Mouse (Mus musculus): ENCODE data around the gene Clcc1. TPM values are rescaled to one million over a fixed set of nuclear protein-coding genes. Genes with fewer than 3 reads are reported as not detected.

The Clcc1 gene
- polyA plus RNA-seq, 1 experiment: 45.7 TPM

DNA sequence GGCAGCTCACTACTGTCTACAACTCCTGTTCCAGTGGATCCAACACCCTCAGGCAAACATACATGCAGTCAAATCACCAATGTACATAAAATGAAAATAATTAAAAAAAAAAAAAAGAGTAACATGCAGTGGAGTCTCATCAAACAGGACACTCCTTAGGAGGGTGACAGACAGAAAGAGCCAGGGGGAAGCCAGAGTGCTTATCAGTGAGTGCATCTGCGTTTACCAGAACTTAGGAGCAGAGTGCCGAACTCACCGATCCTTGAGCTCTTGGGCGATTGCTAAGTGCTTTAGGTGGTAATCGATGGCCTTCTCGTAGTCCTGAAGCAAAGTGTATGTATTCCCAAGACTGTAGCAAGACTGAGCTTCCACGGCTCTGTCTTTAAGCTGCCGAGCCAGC is 44.9 kb downstream of the Clcc1 start:
- Histone ChIP-seq H3K27ac (ENCODE audit: insufficient read depth, low read depth, low read length) (no peak overlapping the region), H3K4me3 (ENCODE audit: insufficient read depth, low read length) (no peak overlapping the region), H3K4me1 (ENCODE audit: control insufficient read depth, insufficient read depth, low read length) (no peaks in the 10 kb centered on the region)
- TF ChIP-seq CTCF (IDR thresholded peaks at IDR 0.05; ENCODE audit: low read depth, low read length): no peak
- no peak for TF ChIP-seq POLR2A (IDR thresholded peaks at IDR 0.05; ENCODE audit: borderline replicate concordance, low read depth, low read length)

DNA sequence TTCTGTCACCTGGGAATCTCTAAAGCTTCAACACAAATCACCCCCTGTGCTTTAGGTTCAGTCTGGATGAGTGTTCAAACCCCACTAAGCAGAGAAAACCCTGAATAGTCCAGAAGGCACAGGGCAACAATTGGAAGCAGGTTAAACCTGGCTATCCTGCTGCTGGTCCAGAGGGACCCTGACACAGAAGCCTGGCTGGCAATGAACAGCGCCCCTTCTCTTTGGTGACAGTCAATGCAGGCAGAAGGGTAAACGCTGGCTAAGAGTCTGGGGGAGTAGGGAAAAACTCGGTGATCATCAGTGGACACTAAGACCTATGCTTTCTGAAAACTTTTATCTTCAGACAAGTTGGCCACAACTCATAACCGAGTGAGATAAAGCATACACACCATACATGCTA is 46.1 kb downstream of the Clcc1 start:
- no peak overlapping the region for H3K4me3 ChIP-seq (ENCODE audit: insufficient read depth, low read length)
- TF ChIP-seq POLR2A (IDR thresholded peaks at IDR 0.05; ENCODE audit: borderline replicate concordance, low read depth, low read length) (no peak), CTCF (IDR thresholded peaks at IDR 0.05; ENCODE audit: low read depth, low read length) (no peak)
- H3K27ac ChIP-seq (ENCODE audit: insufficient read depth, low read depth, low read length): no peak overlapping the region
- H3K4me1 ChIP-seq (ENCODE audit: control insufficient read depth, insufficient read depth, low read length): no peaks in the 10 kb centered on the region

DNA sequence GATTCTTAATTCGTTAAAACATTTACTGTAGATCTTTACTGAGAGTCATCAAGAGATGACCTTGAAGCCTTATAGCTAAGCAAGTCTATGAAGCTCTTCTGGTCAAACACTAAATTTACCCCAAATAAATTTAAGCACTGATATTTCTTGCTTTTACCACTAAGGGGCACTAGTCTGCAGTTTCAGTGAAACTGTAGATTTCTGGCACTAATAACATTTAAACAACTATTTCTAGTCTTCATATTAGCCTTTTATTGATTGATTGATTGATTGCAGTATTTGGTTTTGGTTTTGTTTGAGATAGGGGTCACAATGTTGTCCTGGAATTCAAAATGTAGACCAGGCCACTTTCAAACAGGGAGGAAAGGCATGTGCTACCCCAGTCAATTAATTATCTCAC is 47.5 kb downstream of the Clcc1 start:
- TF ChIP-seq CTCF (IDR thresholded peaks at IDR 0.05; ENCODE audit: low read depth, low read length) (no peak), POLR2A (IDR thresholded peaks at IDR 0.05; ENCODE audit: borderline replicate concordance, low read depth, low read length) (no peak)
- Histone ChIP-seq H3K4me3 (ENCODE audit: insufficient read depth, low read length) (no peak overlapping the region), H3K4me1 (ENCODE audit: control insufficient read depth, insufficient read depth, low read length) (no peaks in the 10 kb centered on the region)

DNA sequence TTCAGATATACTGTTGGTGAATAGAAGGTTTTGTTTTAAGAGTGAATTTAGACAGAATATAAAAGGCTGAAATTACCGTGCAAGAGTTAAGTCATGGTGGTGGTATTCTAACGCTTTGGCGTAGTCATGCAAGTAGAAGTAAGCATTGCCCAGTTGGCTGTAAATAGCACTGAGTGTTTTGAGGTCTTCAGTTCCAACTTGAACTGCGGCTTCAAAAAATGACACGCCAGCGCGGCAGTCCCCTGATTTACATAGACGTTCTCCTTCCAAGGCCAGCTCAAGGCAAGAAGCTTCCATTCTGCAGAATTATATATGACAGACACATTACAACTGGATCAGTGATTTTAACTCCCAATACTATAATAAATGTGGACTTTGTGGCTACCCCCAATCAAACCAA is 49.1 kb downstream of the Clcc1 start:
- H3K4me3 ChIP-seq (ENCODE audit: insufficient read depth, low read length): no peak overlapping the region

More for the DNA sequence above, 47.5 kb downstream of the Clcc1 start:
- H3K27ac ChIP-seq (ENCODE audit: insufficient read depth, low read depth, low read length): no peak overlapping the region

DNA sequence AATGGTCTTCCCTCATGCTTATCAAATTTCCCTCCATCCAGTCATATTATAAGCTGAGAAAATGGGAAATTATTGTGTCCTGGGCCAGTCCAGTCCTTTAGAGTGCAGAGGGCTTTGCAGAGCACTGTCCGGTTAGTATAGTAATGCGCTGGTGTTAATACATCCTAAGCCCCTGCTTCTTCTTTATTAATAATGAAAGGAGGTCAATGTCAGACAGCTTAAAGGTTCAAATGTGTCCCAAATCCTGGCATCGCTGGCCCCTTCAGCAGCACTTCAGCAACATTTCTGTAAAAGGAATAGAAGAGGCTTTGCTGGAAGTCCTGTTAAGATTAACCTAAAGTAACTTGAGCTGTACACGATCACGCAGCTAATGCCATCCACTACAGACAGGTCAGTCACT is 57.6 kb downstream of the Clcc1 start:
- Histone ChIP-seq H3K4me1 (ENCODE audit: control insufficient read depth, insufficient read depth, low read length) (peaks cover 25% of the 10 kb centered on the region), H3K27ac (ENCODE audit: insufficient read depth, low read depth, low read length) (no peak overlapping the region), H3K4me3 (ENCODE audit: insufficient read depth, low read length) (no peak overlapping the region)
- TF ChIP-seq CTCF (IDR thresholded peaks at IDR 0.05; ENCODE audit: low read depth, low read length) (no peak), POLR2A (IDR thresholded peaks at IDR 0.05; ENCODE audit: borderline replicate concordance, low read depth, low read length) (no peak)

More for the DNA sequence above, 49.1 kb downstream of the Clcc1 start:
- H3K27ac ChIP-seq (ENCODE audit: insufficient read depth, low read depth, low read length): no peak overlapping the region
- TF ChIP-seq POLR2A (IDR thresholded peaks at IDR 0.05; ENCODE audit: borderline replicate concordance, low read depth, low read length) (no peak), CTCF (IDR thresholded peaks at IDR 0.05; ENCODE audit: low read depth, low read length) (no peak)
- H3K4me1 ChIP-seq (ENCODE audit: control insufficient read depth, insufficient read depth, low read length): no peaks in the 10 kb centered on the region

DNA sequence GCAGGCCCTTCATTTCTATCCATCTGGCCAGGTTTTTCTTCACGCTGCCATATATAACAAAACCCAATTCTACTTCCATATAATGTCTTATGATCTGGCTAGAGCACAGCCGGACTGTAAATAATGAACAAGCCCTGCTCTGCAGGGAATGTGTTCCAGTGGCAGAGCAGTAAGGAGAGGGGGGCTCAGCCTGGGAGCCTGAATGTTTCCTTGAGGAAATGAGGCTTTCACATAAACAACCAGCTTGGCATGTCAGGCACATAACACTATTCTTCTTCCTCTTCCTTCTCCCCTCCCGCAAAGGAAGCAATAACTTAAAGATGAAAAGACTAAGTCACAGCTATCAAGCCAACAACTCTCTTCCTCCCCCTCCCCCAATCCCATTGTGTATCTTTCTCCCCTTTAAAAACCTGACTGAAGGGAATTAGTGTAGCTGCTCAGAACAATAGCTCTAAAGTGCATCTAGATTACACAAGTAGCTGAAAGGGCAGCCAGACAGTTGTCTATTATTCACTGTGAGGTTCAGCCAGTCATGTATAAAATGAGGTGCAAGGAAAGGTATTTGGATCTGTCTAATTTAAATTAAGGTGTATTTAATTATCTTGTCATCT is 59.5 kb downstream of the Clcc1 start:
- Histone ChIP-seq H3K4me3 (ENCODE audit: insufficient read depth, low read length) (no peak overlapping the region), H3K4me1 (ENCODE audit: control insufficient read depth, insufficient read depth, low read length) (peaks cover 30% of the 10 kb centered on the region), H3K27ac (ENCODE audit: insufficient read depth, low read depth, low read length) (peak overlapping the region; percentile 23)
- TF ChIP-seq CTCF (IDR thresholded peaks at IDR 0.05; ENCODE audit: low read depth, low read length) (no peak), POLR2A (IDR thresholded peaks at IDR 0.05; ENCODE audit: borderline replicate concordance, low read depth, low read length) (no peak)

DNA sequence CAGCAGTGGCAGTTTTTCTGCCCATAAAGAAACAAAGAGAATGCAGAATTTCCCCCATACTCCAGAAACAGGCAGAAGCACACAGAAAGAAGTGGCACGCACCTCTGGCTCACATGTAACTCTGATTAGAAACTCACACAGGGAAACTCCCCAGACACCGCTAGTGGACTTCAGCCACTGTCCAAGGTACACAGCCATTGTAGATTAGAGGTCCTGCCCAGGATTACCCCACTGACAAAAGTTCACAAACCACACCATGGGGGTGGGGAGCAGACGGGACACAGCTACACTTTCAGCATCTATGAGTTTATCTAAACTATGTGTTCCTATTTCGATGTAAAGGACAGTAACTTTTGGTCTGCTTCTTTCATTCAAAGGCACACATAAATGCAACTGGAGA is 61.1 kb downstream of the Clcc1 start:
- TF ChIP-seq CTCF (IDR thresholded peaks at IDR 0.05; ENCODE audit: low read depth, low read length) (no peak), POLR2A (IDR thresholded peaks at IDR 0.05; ENCODE audit: borderline replicate concordance, low read depth, low read length) (no peak)
- Histone ChIP-seq H3K4me1 (ENCODE audit: control insufficient read depth, insufficient read depth, low read length) (peaks cover 34% of the 10 kb centered on the region), H3K4me3 (ENCODE audit: insufficient read depth, low read length) (no peak overlapping the region), H3K27ac (ENCODE audit: insufficient read depth, low read depth, low read length) (no peak overlapping the region)

DNA sequence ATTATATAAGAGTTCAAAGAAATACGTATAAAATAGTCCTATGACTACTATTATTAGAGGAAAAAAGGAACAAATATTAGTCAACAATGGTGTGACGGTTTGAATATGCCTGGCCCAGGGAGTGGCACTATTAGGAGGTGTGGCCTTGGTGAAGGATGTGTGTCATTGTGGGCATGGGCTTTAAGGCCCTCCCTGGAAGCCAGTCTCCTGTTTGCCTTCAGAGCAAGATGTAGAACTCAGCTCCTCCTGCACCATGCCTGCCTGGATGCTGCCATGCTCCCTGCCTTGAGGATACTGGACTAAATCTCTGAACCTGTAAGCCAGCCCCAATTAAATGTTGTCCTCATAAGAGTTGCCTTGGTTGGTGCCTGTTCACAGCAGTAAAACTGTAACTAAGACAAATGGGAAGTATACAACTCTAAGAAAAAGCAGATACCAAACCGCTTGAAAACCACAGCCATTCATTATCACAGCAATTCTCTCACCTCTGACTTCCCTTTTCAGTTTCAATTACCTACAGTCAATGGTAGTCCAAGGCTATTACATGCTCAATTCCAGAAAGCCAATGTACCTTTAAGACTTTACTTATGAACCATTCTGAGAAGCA is 64.3 kb downstream of the Clcc1 start:
- TF ChIP-seq CTCF (IDR thresholded peaks at IDR 0.05; ENCODE audit: low read depth, low read length) (no peak), POLR2A (IDR thresholded peaks at IDR 0.05; ENCODE audit: borderline replicate concordance, low read depth, low read length) (no peak)
- Histone ChIP-seq H3K27ac (ENCODE audit: insufficient read depth, low read depth, low read length) (no peak overlapping the region), H3K4me1 (ENCODE audit: control insufficient read depth, insufficient read depth, low read length) (peaks cover 41% of the 10 kb centered on the region), H3K4me3 (ENCODE audit: insufficient read depth, low read length) (no peak overlapping the region)

DNA sequence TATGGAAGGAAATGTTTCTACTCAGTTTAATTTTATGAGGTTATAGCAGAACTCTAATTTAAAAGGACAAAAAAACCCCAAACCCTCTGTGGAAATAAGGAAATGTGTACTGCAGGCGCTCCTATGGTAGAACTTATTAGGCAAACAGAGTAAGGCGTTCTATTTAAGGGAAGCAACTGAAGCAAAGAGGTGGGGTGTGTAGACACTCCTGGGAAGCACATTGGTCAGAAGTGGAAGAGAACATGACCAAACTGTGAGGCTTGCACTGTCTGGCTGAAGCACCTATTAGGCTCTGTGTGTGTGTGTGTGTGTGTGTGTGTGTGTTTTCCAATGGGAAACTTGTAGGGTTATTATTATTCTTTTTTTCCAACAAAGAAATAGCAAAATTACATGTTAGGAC is 65.6 kb downstream of the Clcc1 start:
- Histone ChIP-seq H3K4me1 (ENCODE audit: control insufficient read depth, insufficient read depth, low read length) (peaks cover 36% of the 10 kb centered on the region), H3K27ac (ENCODE audit: insufficient read depth, low read depth, low read length) (no peak overlapping the region), H3K4me3 (ENCODE audit: insufficient read depth, low read length) (no peak overlapping the region)
- TF ChIP-seq CTCF (IDR thresholded peaks at IDR 0.05; ENCODE audit: low read depth, low read length) (no peak), POLR2A (IDR thresholded peaks at IDR 0.05; ENCODE audit: borderline replicate concordance, low read depth, low read length) (no peak)

DNA sequence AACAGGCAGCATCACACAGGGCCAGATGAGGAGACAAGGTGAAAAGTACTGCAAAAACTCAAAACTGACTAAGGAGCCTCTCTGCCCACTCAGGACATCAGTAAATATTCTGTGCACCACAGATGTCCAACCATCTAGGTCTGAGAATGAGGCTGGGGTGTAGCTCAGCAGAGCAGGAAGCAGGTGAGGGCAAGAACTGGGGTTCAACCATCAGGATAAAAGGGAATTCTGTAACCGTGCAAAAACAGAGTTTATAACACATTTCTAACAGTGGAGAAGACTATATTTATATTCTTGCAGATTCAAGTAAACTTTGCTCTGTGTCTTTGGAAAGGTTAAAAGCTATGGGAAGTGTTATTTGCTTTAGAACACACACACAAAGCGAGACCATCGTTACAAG is 66.0 kb downstream of the Clcc1 start:
- peaks cover 35% of the 10 kb centered on the region for H3K4me1 ChIP-seq (ENCODE audit: control insufficient read depth, insufficient read depth, low read length)
- TF ChIP-seq POLR2A (IDR thresholded peaks at IDR 0.05; ENCODE audit: borderline replicate concordance, low read depth, low read length) (no peak), CTCF (IDR thresholded peaks at IDR 0.05; ENCODE audit: low read depth, low read length) (no peak)
- no peak overlapping the region for H3K27ac ChIP-seq (ENCODE audit: insufficient read depth, low read depth, low read length)
- no peak overlapping the region for H3K4me3 ChIP-seq (ENCODE audit: insufficient read depth, low read length)
